Mouse (Mus musculus) liver, adult 2 months (tissue): ENCODE measurements around the gene Lrrc20.

Experiments used
- CTCF ChIP-seq: fragments of 200-500 bp; IDR thresholded peaks from 2 replicates; pipeline ENCODE4 v1.5.1; 2011; ENCODE audit warnings: low read depth, low read length, control low read depth
- POLR2A ChIP-seq: fragments of 200-500 bp; IDR thresholded peaks from 2 replicates; pipeline ENCODE4 v1.6.1; 2011; ENCODE audit warnings: low read length, control low read depth; ENCODE audit not compliant: insufficient read depth; ENCODE audit errors: extremely low read depth

GRCm38 (mm10) chr10:61488522-61489110 is 13.0 kb downstream of the Lrrc20 start:
- TF ChIP-seq CTCF (no peak), POLR2A (no peak)
